Mouse (Mus musculus) embryo, embryonic 11.5 days (tissue): Measurements from ENCODE around the gene Enpp1.
"Not testable (repeated sequence)": the region's sequence is repeated elsewhere in the genome, so short reads cannot be mapped to it uniquely, and the experiment has no call there.

ENCODE experiments used
- DNase-seq: peaks from one replicate; pipeline ENCODE4 v3.0.0-alpha.2; 2012; ENCODE audit warnings: low read depth, low spot score

The Enpp1 gene

GRCm38 (mm10) chr10:24638306-24639070 lies 73.5 kb downstream of the Enpp1 start:
- no peak for DNase-seq

GRCm38 (mm10) chr10:24636986-24637385 lies 75.0 kb downstream of the Enpp1 start:
- DNase-seq, result no peak

GRCm38 (mm10) chr10:24635884-24636283 lies 76.1 kb downstream of the Enpp1 start:
- DNase-seq, result no peak

GRCm38 (mm10) chr10:24635331-24635815 lies 76.6 kb downstream of the Enpp1 start:
- no peak for DNase-seq

GRCm38 (mm10) chr10:24634288-24634687 lies 77.7 kb downstream of the Enpp1 start:
- DNase-seq, result no peak

- DNase-seq, result no peak
Measured at GRCm38 (mm10) chr10:24631122-24631521, 80.8 kb downstream of the Enpp1 start.

GRCm38 (mm10) chr10:24630469-24631081 lies 81.4 kb downstream of the Enpp1 start:
- peak; percentile 55 for DNase-seq

GRCm38 (mm10) chr10:24629086-24629720 lies 82.8 kb downstream of the Enpp1 start:
- DNase-seq, result no peak

- no peak for DNase-seq
Measured at GRCm38 (mm10) chr10:24628466-24628865, 83.5 kb downstream of the Enpp1 start.

GRCm38 (mm10) chr10:24627262-24627661 lies 84.7 kb downstream of the Enpp1 start:
- no peak for DNase-seq

GRCm38 (mm10) chr10:24625060-24625701 lies 86.8 kb downstream of the Enpp1 start:
- peak; percentile 87 for DNase-seq

- DNase-seq, result peak; percentile 34
Measured at GRCm38 (mm10) chr10:24622586-24622985, 89.4 kb downstream of the Enpp1 start.

GRCm38 (mm10) chr10:24621572-24621971 lies 90.4 kb downstream of the Enpp1 start:
- DNase-seq, result peak; percentile 35

GRCm38 (mm10) chr10:24616572-24616971 lies 95.4 kb downstream of the Enpp1 start:
- not testable (repeated sequence) for DNase-seq

GRCm38 (mm10) chr10:24615799-24616198 lies 96.2 kb downstream of the Enpp1 start:
- no peak for DNase-seq

- no peak for DNase-seq
Measured at GRCm38 (mm10) chr10:24614726-24615125, 97.2 kb downstream of the Enpp1 start.

GRCm38 (mm10) chr10:24609766-24610165 lies 102.2 kb downstream of the Enpp1 start:
- no peak for DNase-seq

GRCm38 (mm10) chr10:24609146-24609545 lies 102.8 kb downstream of the Enpp1 start:
- no peak for DNase-seq

GRCm38 (mm10) chr10:24603727-24604126 lies 108.2 kb downstream of the Enpp1 start:
- no peak for DNase-seq

GRCm38 (mm10) chr10:24603035-24603434 lies 108.9 kb downstream of the Enpp1 start:
- DNase-seq, result no peak

GRCm38 (mm10) chr10:24599802-24600201 lies 112.2 kb downstream of the Enpp1 start:
- DNase-seq, result no peak

GRCm38 (mm10) chr10:24598693-24599092 lies 113.3 kb downstream of the Enpp1 start:
- DNase-seq, result no peak
